Mouse (Mus musculus) lung, embryonic 14.5 days (tissue): ENCODE measurements around the gene Bcl2l11. TPM values are rescaled to one million over a fixed set of nuclear protein-coding genes. Genes with fewer than 3 reads are reported as not detected.

Source experiments
- ATAC-seq: fragments of 200-750 bp; cut with Nextera tagmentation; 2 replicates; pipeline ENCODE4 v1.8.0; 2017; ENCODE audit warnings: mild to moderate bottlenecking, moderate TSS enrichment, moderate library complexity; ENCODE audit not compliant: insufficient read depth
- DNase-seq: peaks from one replicate; pipeline ENCODE4 v3.0.0-alpha.2; 2015
- H3K27ac ChIP-seq: fragments of 300-500 bp; sonication (generic); 2 replicates; pipeline ENCODE4 v1.5.1; 2014; ENCODE audit warnings: low read depth, mild to moderate bottlenecking, moderate library complexity
- H3K27me3 ChIP-seq: fragments of 300-500 bp; sonication (generic); 2 replicates; pipeline ENCODE4 v1.6.1; 2014; ENCODE audit warnings: low read length, control low read depth; ENCODE audit not compliant: insufficient read depth
- H3K36me3 ChIP-seq: fragments of 300-500 bp; sonication (generic); 2 replicates; pipeline ENCODE4 v1.6.1; 2014; ENCODE audit warnings: control low read depth; ENCODE audit not compliant: insufficient read depth
- H3K4me1 ChIP-seq: fragments of 300-500 bp; sonication (generic); 2 replicates; pipeline ENCODE4 v1.6.1; 2014; ENCODE audit warnings: antibody characterized with exemption, control low read depth; ENCODE audit not compliant: insufficient read depth
- H3K4me2 ChIP-seq: fragments of 300-500 bp; sonication (generic); 2 replicates; pipeline ENCODE4 v1.6.1; 2014; ENCODE audit warnings: mild to moderate bottlenecking
- H3K4me3 ChIP-seq: fragments of 300-500 bp; sonication (generic); 2 replicates; pipeline ENCODE4 v1.5.1; 2014; ENCODE audit warnings: low read depth, low read length
- H3K9ac ChIP-seq: fragments of 300-500 bp; sonication (generic); 2 replicates; pipeline ENCODE4 v1.6.1; 2014
- H3K9me3 ChIP-seq: fragments of 300-500 bp; sonication (generic); 2 replicates; pipeline ENCODE4 v1.6.1; 2016; ENCODE audit warnings: low read depth, low read length, control low read depth
- CTCF ChIP-seq: IDR thresholded peaks from 2 replicates; pipeline ENCODE4 v1.5.1; 2016; ENCODE audit warnings: antibody characterized with exemption, low read depth
- WGBS: fragments of 180-500 bp; shearing (Covaris S2); extraction: QIAGEN DNeasy Blood & Tissue Kit; methylation state at CpG from one replicate; pipeline ENCODE4 v1.1.7; 2014; 5-methylcytosine and 5-hydroxymethylcytosine counted together
- polyA plus RNA-seq: library from polyadenylated mRNA; unstranded; fragments of >200 nt; fragmentation: Nextera tagmentation; extraction: Ambion mirVana; gene quantifications from 2 replicates; pipeline ENCODE4 v1.2.1, GENCODE M21; 2014

The Bcl2l11 gene
- polyA plus RNA-seq, 1 experiment from 2014 or later = 27.9 TPM

DNA sequence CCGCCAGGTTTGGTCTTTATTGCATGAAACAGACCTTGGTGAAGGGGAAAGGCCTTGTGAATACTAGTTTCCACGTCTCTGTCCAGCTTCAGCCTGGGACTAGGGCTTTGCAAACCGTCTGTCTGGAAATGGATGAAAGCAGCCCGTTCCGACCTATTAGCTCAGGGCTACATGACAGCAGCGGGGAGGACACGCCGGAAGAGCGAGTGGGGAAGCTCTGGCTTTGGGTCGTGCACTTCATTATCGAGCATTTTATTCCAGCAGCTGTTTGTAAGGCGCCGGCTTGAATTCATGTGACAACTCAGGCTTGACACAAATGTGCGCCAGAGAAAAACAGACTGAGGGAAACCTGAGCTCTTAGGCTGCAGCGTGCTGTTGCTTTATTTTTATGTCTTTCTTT lies 13.9 kb downstream of the Bcl2l11 start:
- H3K4me3 ChIP-seq = no peak overlapping the region
- H3K4me1 ChIP-seq = no peaks in the 10 kb centered on the region; the same call in 1 of the 2 replicates
- 50% methylated on average over 15 of the region's 15 CpGs for WGBS
- no peak overlapping the region for H3K4me2 ChIP-seq
- peaks cover 34% of the 10 kb centered on the region for H3K36me3 ChIP-seq
- no peak for TF ChIP-seq CTCF
- ATAC-seq (peak; percentile 42), DNase-seq (peak; percentile 74)
- no peak overlapping the region for H3K9ac ChIP-seq
- H3K27me3 ChIP-seq = no peaks in the 10 kb centered on the region
- no peak overlapping the region for H3K27ac ChIP-seq
- no peaks in the 10 kb centered on the region for H3K9me3 ChIP-seq

DNA sequence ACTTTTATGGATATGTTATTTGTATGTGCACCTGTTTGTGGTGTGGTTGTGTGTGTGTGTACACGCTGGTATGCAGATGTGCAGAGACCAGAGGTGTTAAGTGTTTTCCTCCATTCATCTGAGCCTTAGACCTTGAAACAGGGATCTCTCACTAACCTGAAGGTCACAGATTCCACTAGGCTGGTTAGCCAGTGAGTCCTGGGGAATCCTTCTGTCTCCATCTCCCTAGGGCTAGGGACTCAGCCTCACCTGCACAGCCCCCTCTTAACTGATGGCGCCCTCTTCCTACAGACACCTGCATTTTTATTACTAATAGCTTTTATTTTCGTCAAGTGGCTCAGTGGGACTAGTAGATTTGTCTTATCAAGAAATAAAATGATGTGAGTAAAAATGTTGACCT lies 14.3 kb downstream of the Bcl2l11 start:
- H3K9me3 ChIP-seq = no peaks in the 10 kb centered on the region
- DNase-seq = no peak
- no peak overlapping the region for H3K27ac ChIP-seq
- 82% methylated on average over 3 of the region's 3 CpGs for WGBS
- ATAC-seq = no peak
- no peak for TF ChIP-seq CTCF
- no peaks in the 10 kb centered on the region; the same call in 1 of the 2 replicates for H3K4me1 ChIP-seq
- H3K27me3 ChIP-seq = no peaks in the 10 kb centered on the region
- H3K4me2 ChIP-seq = no peak overlapping the region
- no peak overlapping the region for H3K9ac ChIP-seq
- peaks cover 30% of the 10 kb centered on the region for H3K36me3 ChIP-seq
- H3K4me3 ChIP-seq = no peak overlapping the region

DNA sequence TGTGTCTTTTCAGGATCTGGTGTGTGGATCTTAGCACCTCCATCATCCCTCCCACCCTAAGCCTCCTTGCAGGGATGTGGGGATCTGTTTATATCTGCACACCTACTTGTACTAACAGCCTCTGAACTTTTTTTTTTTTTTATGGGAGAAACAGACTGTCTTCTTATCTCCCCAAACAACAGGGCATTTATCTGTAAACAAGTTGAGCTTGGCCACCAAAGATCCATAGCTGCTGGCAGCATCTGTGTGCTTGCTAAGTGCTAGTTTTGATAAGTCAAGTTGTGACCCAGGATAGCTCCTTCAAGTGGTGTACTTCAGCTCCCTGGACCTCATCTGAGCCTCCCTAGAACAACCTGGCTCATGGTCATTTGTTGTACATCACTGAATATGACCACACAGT lies 18.2 kb downstream of the Bcl2l11 start:
- H3K27ac ChIP-seq = no peak overlapping the region
- TF ChIP-seq CTCF = no peak
- no peaks in the 10 kb centered on the region for H3K27me3 ChIP-seq
- DNase-seq (no peak), ATAC-seq (no peak)
- no peak overlapping the region for H3K4me2 ChIP-seq
- no peak overlapping the region for H3K9ac ChIP-seq
- H3K9me3 ChIP-seq = no peaks in the 10 kb centered on the region
- no peaks in the 10 kb centered on the region for H3K4me1 ChIP-seq
- H3K36me3 ChIP-seq = peaks cover 41% of the 10 kb centered on the region
- no peak overlapping the region for H3K4me3 ChIP-seq

DNA sequence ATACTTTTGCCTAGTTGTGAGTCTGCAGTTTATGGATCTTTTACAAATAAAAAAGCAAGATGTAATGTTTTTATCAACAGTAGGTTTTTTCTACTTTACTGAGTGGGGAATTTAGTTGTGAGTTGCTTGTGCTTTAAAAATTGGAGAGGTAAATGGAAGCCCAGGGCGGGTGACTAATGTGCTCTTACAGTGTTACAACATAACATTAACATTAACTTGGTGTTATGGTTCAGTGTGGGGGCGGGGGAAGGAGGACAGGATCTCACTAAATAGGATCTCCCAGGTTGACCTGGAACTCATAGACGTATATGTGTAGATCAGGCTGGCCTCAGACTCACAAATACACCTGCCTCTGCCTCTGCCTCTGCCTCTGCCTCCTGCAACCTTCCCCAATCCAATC lies 19.6 kb downstream of the Bcl2l11 start:
- Histone ChIP-seq H3K4me2 (no peak overlapping the region), H3K9ac (no peak overlapping the region), H3K36me3 (peaks cover 51% of the 10 kb centered on the region), H3K27ac (no peak overlapping the region), H3K27me3 (no peaks in the 10 kb centered on the region), H3K4me3 (no peak overlapping the region), H3K9me3 (no peaks in the 10 kb centered on the region), H3K4me1 (no peaks in the 10 kb centered on the region)
- no peak for DNase-seq
- TF ChIP-seq CTCF = no peak
- WGBS = 65% methylated on average over 3 of the region's 3 CpGs
- ATAC-seq = no peak

DNA sequence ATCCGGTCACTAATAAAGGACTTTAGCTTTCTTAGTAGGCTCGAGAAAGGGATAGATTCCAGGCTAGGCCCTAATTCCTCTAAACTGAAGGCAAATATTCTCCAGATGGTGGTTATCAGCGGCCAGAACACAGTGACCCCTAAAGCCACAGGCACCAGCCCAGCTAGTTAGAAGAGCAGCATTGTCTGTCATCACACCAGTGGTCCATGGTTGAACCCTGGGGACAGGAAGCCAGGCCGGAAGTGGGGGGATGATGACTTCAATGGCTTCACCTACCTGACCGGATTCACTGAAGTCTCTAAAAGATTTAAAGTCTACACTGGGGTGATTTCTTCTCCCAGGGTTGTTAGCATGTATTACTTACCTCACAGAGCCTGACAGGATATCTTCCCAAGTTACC lies 23.8 kb downstream of the Bcl2l11 start:
- no peaks in the 10 kb centered on the region for H3K4me1 ChIP-seq
- no peak overlapping the region for H3K4me2 ChIP-seq
- no peak overlapping the region for H3K4me3 ChIP-seq
- no peak for TF ChIP-seq CTCF
- no peaks in the 10 kb centered on the region for H3K27me3 ChIP-seq
- 81% methylated on average over 5 of the region's 5 CpGs for WGBS
- ATAC-seq (no peak), DNase-seq (no peak)
- no peaks in the 10 kb centered on the region for H3K9me3 ChIP-seq
- H3K27ac ChIP-seq = no peak overlapping the region
- no peak overlapping the region for H3K9ac ChIP-seq
- H3K36me3 ChIP-seq = peaks cover 62% of the 10 kb centered on the region

DNA sequence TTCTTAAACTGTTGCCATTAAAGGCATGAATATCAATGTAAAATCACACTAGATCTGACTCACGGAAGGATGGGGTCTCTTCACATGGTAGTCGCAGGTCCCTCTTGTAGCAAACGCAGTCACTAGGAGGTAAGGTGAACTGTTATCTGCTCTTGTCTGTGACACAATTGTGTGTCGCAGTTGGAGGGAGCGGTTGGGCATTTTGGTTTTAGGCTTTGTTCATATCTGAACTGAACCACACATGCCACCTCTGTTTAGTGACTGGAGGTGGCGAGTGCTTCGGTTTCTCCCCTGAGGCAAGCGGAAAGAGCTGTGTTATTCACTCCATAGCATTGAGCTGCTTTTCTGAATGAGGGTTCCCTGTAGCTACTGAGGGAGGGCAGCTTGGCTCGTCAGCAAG lies 26.4 kb downstream of the Bcl2l11 start:
- DNase-seq (no peak), ATAC-seq (no peak)
- H3K36me3 ChIP-seq = peaks cover 73% of the 10 kb centered on the region
- H3K27me3 ChIP-seq = no peaks in the 10 kb centered on the region
- H3K4me3 ChIP-seq = no peak overlapping the region
- no peaks in the 10 kb centered on the region for H3K9me3 ChIP-seq
- H3K27ac ChIP-seq = no peak overlapping the region
- no peak overlapping the region for H3K4me2 ChIP-seq
- peaks cover 19% of the 10 kb centered on the region for H3K4me1 ChIP-seq
- 92% methylated on average over 9 of the region's 9 CpGs for WGBS
- no peak overlapping the region for H3K9ac ChIP-seq
- TF ChIP-seq CTCF = no peak

DNA sequence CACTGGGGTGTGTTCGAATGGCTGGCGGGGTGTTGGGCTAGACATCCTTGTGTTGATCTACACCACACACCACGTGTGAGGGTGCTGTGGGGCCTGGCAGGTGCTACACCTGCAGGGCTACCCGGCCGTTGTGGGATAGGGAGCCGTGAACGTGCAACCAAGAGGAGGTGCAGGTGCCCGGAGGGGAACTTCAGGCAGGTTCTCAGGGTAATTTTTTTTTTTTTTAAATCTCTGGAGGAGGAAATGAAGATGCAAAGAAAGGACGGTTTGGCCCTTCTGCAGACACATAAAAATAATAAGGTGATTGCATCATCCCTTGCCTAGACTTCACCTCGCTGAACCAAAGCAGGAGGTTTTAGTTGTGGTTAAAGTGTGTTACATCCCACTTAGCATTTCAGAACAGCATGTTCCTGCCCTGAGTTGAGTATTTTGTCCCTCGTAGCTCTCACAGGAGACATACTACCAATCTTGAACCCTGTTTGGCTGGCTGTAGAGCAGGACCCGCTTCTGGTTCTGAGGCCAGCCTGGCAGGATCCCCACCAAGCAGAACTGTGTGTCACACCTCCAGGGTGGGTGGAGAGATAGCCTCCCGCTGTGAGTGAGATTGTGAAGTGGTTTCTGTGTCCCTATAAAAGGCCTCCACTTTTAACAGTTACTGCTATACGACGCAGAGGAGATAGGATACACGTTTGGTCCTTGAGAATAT lies 27.2 kb downstream of the Bcl2l11 start:
- H3K4me1 ChIP-seq = peaks cover 27% of the 10 kb centered on the region
- no peak overlapping the region for H3K4me3 ChIP-seq
- TF ChIP-seq CTCF = no peak
- peaks cover 70% of the 10 kb centered on the region for H3K36me3 ChIP-seq
- no peak overlapping the region for H3K27ac ChIP-seq
- H3K9me3 ChIP-seq = no peaks in the 10 kb centered on the region
- no peak for ATAC-seq
- H3K9ac ChIP-seq = no peak overlapping the region
- no peak overlapping the region for H3K4me2 ChIP-seq
- 65% methylated on average over 16 of the region's 16 CpGs for whole genome bisulfite sequencing
- no peak for DNase-seq
- H3K27me3 ChIP-seq = no peaks in the 10 kb centered on the region
